Mouse (Mus musculus) frontal cortex, adult 2 months (tissue): ENCODE results near the gene Brinp3. TPM values are rescaled to one million over a fixed set of nuclear protein-coding genes. Genes with fewer than 3 reads are reported as not detected.
"Not testable (repeated sequence)": the region's sequence is repeated elsewhere in the genome, so short reads cannot be mapped to it uniquely, and the experiment has no call there.

ENCODE experiments used
- DNase-seq, 2 experiments: peaks; one replicate each; pipeline ENCODE4 v3.0.0; 2022; ENCODE audit warnings: low spot score in 1 of 2; ENCODE audit errors: extremely low spot score in 1 of 2
- polyA plus RNA-seq: library from polyadenylated mRNA; depleted of rRNA; stranded (reverse); fragments of >200 nt; gene quantifications from 2 replicates; pipeline ENCODE4 v1.2.3, GENCODE M21; 2012; rRNA removed

The Brinp3 gene
- 16.8 and 24.0 TPM in 2 replicates for polyA plus RNA-seq

DNA sequence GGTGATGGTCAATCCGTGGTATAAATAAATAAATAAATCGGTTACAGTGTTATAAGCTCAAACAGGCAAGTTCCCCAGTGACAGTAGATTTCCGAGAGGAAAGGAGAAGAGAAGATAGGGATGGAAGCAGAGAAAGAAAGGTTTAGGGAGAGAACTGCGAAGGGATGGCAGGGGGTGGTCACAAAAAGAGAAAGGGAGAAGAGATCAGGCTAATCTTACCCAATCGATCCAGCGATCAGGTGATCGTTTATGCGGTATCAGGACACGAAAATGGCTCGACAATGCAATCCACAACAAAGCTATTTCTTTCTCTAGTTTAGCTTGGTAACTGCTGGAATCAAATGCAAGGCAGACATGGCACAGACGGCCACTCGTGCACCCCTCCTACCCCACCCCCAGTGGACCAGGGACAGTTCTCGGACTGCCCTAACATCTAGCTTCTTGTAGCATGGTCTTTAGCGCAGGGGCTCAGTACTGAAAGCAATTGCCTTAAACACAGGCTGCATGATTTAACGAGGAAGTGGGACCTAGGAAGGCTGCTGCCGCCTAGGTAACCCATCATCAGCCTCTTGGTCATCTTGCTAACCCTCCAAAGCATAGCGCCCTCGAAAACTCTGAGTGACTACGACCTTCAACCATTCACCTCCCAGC is at the start of gene Brinp3:
Brinp3 (plus strand) TSS at position 80 of the 651 bp plus-strand sequence.
- peak in 1 of 2 experiments; percentile 42 for DNase-seq

DNA sequence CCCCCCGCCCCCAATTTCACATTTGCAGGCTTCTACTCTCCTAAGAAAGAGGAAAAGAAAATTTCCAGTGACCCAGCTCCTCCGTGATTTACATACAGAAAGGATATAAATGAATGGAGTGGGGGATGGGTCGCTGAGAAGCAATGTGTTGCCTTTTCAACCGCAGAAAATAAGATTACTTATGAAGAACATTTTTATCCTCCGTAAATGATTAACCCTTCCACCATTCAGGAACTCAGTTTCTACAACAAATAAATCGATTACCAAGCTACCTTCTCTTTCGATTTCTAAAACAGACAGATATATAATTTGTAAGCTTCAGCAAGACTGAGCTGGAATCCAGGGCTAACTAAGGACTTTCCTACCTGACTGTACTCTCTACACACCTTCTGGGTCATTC is 339 bp upstream of the Brinp3 start:
- DNase-seq = peak in 1 of 2 experiments; percentile 69

DNA sequence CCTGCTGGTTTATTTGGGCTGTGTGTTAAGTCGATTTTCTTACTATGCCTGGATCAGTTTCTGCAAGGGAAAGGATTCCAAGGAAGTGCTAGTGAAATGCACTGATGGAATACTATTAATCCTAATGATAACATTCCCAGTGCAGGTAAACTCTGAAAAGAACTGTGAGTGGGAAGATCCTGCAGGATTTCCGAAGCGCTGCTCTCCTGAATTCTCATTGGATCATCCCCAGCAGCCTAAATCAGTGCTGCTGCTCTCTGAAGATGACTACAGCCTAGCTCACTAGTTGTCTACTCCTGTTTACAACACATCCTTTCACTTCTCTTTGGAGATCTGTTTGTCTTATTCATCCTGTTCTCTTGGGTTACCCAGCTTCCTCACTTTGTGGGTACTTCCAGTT is 826 bp downstream of the Brinp3 start:
- peak in 1 of 2 experiments; percentile 59 for DNase-seq

DNA sequence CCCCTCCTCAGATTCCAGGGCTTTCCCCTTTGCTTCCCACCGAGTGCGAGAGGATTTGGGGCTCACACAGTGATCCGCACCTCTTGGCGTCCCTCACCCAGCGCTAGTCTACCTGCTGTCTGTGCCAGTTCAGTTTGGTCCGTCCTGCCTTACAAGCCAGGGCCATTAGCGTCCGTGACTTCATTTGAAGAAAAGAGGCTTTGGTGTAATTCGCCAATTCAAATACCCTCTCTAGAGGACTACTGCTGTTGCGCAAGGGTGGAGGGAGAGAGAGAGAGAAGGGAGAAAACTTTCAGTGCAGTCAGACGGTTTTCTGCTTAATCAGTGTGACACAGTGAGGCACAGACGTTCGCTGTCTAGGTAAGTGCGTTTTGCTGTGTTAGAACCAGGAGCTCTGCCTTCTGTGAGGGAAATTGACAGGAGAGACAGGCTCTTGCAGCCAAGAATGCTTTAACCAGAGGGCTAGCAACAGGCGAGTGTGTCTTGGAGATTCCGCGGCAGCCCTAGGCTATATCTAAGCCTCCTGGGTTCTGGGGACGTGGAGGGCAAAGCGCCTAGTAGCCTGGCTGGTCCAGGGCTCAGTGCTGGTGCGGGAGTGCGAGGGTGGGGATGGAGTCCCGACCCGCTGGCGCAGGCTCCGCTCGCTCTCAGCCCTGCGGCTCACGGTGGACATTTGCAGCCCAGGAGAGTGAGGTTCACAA is 3.0 kb downstream of the Brinp3 start:
- DNase-seq = peak in 1 of 2 experiments; percentile 47

DNA sequence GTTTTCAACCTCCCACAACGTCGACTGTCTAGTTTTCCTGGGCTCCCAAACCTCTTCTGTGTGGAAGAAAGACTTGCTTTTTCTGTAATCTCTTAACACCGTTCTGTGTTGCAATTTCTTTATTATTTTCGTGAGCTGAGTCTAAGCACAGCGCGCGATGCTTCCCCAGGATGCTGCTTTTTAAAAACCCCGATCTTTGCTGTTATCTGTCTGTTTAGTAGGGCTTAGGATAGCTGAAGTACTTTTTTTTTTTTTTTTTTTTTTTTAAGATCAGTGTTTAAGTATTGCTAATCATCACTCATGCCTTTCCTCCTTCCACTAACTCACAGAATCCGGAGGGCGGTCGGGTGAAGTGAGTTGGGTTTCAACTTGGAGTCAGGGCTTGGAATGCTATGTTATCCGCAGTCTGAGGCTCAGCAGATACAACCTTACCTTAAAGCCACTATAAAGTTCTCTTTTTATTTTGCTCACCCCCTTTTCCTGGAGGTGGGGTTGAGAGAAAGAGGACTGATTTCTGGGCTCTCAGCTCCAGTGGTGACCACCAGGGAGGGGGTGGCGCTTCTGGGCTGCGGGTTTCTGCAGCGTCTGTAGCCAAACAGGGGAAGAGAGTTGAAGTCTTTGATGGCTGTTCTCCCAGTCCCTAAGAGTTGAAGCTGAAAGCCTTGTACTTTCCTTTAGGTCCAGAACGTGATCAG is 3.7 kb downstream of the Brinp3 start:
- peak in 1 of 2 experiments; percentile 61 for DNase-seq

DNA sequence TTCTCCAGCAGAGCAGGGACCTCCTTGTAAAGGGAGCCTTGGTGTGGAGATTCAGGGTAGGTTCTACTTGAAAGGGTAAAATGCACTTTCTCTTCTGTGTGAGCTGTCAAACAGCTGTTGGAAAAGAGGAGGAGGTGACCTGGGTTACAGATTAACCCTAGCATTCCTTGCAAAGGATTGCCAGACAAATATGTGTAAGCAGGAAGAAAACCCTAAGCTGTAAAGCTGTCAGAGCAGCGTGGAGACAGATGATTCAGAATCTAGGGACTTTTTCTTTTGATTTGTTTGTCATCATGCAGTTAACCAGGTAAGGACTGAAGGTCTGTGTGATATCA is 4.2 kb downstream of the Brinp3 start:
- no peak for DNase-seq

DNA sequence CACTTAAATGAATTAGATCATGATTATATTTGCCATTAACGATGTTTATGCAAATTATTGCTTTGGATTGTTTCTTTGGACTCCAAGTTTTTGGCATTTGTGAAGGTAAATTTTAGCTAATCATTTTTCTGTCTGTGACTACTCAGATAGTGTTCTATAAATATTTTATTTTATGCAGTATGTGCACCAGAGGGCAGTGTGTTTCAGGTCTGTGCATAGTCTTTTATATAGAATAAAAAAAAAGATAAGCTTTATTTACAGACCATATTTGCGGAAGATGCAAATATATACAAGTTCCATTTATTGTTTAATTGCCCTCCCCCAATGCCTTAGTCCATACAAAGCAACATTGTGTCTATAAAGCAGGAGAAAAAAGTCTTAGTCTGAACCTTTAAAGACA is 20.8 kb downstream of the Brinp3 start:
- DNase-seq = no peak

DNA sequence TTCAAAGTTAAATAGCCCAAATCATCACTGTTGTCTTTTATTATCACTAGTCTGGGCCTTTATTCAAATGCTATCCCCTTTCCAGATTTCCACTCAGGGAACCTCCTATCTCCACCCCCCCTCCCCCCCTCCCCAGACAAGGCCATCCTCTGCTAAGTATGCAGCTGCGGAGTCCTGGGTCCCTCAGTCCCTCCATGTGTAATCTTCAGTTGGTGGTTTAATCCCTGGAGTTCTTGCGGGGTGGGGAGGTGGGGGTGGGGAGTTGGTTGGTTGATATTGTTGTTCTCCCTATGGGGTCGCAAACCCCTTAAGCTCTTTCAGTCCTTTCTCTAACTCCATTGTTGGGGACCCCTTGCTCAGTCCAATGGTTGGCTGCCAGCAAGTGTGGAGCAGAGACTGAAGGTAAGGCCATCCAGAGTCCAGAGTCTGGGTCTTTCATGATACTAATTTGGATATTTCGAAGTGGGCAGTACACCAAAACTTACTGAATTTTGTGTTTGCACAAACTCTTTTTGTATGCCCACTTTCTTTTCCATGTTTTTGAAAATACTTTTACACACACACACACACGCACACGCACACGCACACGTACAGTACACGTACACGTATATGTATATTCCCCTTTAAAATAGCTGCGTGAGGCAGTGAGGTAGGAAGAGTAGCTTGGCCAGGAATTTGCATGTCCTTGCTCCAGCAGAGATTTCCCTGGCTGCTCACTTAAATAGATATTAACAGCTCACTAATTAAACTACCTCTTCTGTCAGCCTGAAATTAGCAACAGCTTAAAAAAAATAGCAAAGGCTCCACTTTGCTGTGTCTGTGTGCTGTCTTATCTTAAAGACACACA is 29.4 kb downstream of the Brinp3 start:
- no peak for DNase-seq

DNA sequence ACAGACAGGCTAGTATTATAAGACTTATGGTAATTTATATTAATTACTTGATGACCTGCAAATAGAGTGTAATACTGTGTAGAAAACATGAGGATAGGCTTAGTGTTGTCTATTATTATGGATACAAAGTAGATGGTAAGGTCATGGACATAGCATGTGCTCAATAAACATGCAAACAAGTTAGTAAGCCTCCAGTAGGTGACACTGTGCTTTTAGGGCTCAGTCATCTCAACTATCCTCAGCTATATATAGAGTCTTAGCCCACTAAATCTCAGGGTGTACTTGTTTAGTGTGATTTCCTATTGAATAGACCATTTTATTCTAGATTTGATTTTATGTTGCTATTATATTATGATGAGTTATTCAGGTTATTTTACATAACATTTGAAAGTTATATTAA is 34.0 kb downstream of the Brinp3 start:
- DNase-seq = no peak

DNA sequence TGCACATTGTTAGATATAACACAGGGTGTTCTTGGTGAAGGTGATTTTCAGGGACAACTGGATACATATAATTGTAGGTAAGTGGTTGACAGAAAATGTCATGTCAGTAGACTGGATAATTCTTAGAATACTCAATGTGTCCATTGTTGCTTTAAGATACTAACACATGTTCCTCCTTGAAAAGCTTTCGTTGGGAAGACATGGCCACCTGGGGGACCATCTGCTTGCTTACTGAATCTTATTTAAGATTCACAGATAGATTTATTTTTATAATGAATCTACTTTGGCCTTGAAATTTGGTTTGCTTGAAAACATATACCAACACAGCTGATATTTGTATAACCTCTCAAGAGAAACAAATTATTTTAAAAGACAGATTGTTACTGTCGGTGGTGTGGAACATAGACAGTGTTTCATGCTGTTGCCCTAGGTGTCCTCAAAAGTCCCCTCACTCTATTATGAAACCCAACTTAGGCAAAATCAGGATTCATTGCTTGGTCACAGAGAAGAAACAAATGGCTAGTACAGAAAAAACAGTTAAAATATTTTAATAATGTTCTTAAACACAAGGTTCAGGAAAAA is 52.4 kb downstream of the Brinp3 start:
- DNase-seq = peak; percentile 4 to 39

DNA sequence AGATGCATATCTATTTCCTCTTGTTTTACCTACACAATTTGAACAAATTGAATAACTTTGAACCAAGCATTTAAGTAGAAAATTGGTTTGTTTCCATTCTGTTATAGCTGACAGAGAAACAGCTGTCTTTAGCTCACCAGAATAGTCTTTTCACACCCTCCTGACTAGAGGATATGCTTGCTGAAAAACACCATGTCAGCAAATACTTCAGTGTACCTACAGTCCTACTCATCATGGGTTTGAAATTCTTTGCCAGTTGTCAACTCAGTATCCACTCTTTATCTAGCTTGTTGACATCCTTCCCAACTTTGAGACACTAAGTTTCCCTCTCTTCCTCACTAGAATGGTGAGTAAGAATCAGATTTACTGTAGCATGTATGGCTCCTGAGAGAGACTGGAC is 62.4 kb downstream of the Brinp3 start:
- DNase-seq = peak in 1 of 2 experiments; percentile 5

DNA sequence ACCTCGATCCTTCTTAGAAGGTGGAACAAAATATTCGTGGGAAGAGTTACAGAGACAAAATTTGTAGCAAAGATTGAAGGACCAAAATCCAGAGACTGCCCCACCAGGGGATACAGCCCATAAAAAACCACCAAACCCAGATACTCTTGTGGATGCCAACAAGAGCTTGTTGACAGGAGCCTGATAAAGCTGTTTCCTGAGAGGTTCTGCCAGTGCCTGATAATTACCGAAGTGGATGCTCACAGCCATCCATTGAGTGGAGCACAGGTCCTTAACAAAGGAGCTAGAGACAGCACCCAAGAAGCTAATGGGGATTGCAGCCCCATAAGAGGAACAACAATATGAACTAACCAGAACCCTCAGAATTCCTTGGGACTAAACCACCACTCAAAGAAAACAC is 67.6 kb downstream of the Brinp3 start:
- no peak for DNase-seq

DNA sequence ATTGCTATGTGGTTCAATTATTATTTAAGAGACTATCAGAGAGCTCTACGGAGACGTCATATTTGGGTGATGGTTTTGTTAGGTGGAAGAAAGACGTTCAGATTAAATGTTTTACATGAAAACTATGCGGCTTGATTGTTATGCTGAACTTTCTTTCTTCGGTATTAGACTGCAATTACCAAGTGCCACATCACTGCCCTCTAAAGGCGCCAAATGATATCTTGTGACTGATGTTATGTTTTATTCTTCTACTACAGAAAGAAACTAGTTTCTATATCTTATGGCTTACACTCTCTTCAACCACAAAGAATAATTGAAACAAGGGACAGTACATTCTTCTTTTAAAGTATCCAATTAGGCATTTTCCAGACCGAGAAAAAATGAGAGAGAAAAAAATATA is 89.6 kb downstream of the Brinp3 start:
- DNase-seq = peak in 1 of 2 experiments; percentile 8

DNA sequence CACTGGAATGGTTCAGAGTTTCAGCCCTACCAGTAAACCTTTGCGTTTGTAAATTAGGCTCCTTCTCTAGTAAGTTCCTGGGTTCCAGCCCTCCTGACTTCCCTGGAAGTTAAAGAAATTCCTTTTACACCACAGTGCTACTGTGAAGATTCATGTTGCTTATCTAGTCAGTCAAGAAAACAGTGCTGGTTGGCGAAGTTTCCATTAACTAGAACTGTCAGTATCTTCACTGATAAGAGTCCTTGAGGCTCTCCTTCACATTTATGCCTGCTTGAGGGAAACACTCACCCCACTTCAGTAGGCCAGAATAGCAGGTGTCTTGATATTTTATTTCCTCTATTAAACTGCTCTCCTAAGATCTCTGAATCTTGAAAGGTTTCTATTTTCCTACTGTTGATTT is 138.3 kb downstream of the Brinp3 start:
- DNase-seq = no peak

DNA sequence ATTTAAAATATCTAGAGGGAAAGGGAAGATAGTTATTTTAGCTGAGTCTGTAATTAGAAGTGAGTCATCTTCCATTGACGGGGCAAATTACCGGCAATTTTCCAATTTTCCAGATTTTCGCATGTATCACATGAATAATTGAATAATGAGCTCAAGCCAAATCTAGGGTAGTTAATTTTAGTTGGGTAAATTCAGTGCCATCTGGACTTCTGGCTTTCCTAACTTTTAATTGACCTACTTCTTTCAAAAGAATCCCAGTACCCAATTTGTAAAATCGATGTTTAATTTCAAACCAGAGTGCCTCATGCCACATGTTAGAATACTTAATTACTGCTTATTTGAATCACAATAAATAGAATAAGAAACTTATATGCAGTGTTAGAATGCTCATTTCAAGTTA is 162.7 kb downstream of the Brinp3 start:
- peak in 1 of 2 experiments; percentile 37 for DNase-seq

DNA sequence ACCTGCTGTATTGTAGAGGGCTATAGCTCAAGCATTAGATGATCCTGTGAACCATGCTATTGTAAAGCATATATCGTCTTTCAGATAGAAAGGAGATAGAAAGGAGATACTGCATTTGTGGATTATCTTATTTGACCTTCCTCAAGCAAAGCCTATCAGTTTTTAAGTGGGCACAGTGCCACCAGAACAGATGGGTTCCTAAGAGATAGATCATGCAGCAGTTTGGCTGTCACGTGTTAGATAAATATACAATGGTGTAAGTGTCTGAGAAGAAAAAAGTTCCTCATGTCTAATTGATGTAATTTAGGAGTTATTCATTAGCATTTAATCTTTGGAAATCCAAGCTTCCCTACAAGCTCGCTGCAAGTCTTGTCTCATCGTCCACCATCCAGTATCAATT is 206.2 kb downstream of the Brinp3 start:
- no peak for DNase-seq

DNA sequence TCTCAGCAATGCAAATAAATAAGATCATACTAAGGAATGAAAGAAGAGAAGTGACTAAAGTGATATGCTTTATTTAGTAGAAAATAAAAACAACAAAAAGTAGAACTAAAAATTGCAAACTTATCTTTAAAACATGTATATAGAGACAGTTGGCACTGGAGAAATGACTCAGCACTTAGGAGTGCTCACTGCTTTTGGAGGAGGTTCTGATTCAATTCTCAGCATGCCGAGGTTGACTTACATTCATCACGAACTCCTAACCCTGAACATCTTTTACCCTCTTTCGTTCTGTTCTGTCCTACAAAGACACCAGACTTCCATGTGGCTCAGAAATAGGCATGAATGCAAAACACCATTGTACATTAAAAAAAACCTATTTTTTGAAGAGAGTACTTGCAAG is 225.0 kb downstream of the Brinp3 start:
- peak in 1 of 2 experiments; percentile 38 for DNase-seq

DNA sequence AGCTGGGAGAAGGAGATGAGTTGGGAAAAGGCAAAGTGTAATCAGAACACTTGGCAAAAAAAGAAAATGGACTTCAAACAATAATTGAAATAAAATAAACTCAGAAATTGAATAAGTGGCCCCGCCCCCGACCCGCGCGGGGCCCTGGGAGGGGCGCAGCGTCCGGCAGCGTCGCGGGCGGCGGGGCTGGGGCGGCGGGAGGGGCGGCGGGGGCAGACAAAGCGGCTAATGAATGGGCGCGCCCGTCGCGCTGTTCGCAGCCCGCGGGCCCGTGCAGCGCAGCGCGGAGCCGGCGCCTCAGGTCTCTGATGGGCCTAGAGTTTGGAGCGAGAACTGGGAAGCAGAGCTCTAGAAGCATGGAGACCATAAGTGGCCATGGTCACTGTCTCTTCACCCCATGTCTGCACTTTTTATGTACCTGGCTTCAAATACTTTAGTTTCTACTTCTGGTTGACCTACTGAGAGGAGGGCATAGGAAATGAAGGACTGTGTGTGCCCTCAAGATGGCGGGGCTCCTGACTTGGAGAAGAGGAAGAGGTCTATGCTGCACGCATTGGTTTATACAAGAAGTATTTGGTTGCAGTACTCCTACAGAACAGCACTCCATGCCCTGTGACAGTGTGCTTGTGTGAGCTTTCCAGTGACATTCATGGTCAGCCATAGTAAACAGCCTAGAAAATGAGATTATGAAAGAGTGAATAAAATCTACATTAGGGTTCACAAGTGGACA is 230.4 kb downstream of the Brinp3 start:
- not testable (repeated sequence) for DNase-seq

DNA sequence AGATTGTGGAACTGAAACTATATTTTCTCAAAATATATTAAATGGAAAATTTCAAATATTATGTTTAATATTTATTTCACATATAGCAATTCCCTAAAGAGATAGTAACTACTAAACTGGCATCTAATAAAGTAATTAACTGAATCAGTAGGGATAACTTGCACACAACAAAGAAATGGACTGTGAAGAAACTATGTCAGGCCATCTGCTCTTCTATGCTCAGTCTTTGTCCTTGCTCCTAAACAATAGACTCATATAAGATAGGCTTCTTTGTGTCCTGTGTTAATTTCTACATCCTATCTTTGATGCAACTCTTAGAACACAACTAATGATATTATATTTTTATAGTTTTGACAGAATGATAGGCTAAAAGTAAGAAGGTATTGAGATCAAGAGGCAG is 256.5 kb downstream of the Brinp3 start:
- DNase-seq = no peak

DNA sequence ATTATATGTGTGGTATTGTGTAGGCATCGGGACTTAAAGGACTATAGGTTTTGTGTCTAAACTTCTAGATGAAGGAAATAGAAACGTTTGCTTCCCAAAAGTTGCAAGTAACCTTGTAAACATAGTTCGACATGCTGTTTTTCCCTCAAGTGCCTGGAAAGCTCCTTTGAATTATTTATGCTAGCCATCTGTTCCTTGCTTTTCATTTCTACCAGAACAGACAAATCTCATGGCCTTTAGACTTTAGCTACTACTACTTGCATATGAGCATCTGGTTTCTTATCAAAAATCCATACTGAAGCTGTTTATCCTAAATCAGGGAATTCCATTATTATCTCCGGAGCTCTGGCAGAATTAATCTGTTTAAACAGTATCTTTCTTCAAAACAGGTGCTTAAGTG is 288.7 kb downstream of the Brinp3 start:
- DNase-seq = no peak
